ENCODE assay signal across 26 mouse cellular contexts in the genomic region with DNA sequence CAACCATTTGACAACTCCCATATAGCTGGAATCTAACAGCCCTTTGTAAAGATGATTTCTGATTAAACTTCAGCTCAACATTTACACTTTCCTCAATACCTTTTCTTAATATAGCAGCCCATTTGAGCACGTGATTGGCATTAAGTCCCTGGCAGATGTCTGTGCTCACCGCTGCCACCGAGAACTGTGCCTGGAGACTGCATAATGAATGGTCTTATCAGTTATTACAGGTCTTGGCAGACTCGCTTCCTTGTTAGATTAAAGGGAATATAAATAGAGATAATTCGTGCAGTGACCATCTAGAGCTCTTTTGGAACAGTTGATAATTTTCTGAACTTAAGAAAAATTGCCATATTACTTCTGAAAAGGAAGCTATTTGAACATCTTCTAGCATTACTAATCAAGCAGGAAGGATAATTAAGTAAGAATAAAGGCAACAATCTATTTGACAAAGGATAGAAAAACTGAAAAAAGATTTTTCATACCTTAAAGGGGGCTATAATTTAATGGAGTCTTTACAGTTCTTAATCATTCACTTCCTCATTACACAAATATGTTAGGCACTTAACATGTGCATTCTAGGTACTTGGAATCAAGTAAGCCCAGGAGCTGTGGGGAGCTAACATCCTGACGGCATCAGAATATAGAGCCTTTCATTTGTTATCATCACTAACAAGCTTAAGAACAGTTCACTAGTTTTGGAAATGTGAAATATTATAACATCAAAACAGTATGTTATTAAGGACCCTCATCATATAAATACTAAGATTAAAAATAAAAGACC.
DNase-seq lines count a peak whose midpoint lies in the region; ATAC-seq and TF ChIP-seq lines count a peak whose summit lies in the region.
"Had no signal": no experiment of that assay in that cellular context is flagged by ENCODE, and none has a peak within 500 bp of the region (broad histone marks: within the 10 kb centered on the region; RNA-seq: fewer than 3 reads in every experiment).

No protein-coding gene starts in this region.

- H3K36me3 ChIP-seq in forebrain, embryonic 14.5 days (ENCODE audit: control insufficient read depth, insufficient read depth, low read length) = no peaks in the 10 kb centered on the region
- no peaks in the 10 kb centered on the region for H3K36me3 ChIP-seq in forebrain, embryonic 11.5 days (ENCODE audit: control insufficient read depth, insufficient read depth, low read length)
- no peaks in the 10 kb centered on the region for H3K36me3 ChIP-seq in midbrain, embryonic 13.5 days
- H3K36me3 ChIP-seq in midbrain, embryonic 10.5 days = no peaks in the 10 kb centered on the region
- H3K36me3 ChIP-seq in midbrain, embryonic 16.5 days (ENCODE audit: control insufficient read depth, insufficient read depth, low read length) = no peaks in the 10 kb centered on the region
- H3K36me3 ChIP-seq: embryonic facial prominence, embryonic 10.5 days; embryonic facial prominence, embryonic 15.5 days; forebrain, embryonic 15.5 days; limb, embryonic 10.5 days; limb, embryonic 15.5 days; liver, embryonic 13.5 days had no signal

- peaks cover 10% of the 10 kb centered on the region for H3K4me1 ChIP-seq in forebrain, embryonic 14.5 days (ENCODE audit: control insufficient read depth, insufficient read depth, low read length)
- peaks cover 3% of the 10 kb centered on the region; the same call in 1 of the 2 replicates for H3K4me1 ChIP-seq in forebrain, embryonic 11.5 days (replicated peaks; ENCODE audit: control insufficient read depth, insufficient read depth, low read length)
- H3K4me1 ChIP-seq in midbrain, embryonic 13.5 days (replicated peaks) = peaks cover 14% of the 10 kb centered on the region
- H3K4me1 ChIP-seq in midbrain, embryonic 10.5 days = peaks cover 17% of the 10 kb centered on the region
- H3K4me1 ChIP-seq in midbrain, embryonic 16.5 days (ENCODE audit: control insufficient read depth, insufficient read depth, low read length) = peaks cover 16% of the 10 kb centered on the region
- H3K4me1 ChIP-seq: embryonic facial prominence, embryonic 10.5 days; embryonic facial prominence, embryonic 15.5 days; limb, embryonic 10.5 days; limb, embryonic 15.5 days; liver, embryonic 13.5 days had no signal

- no peaks in the 10 kb centered on the region for H3K27me3 ChIP-seq in forebrain, embryonic 14.5 days (replicated peaks; ENCODE audit: control insufficient read depth, insufficient read depth, low read length)
- H3K27me3 ChIP-seq in forebrain, embryonic 11.5 days (ENCODE audit: control insufficient read depth, insufficient read depth, low read length) = no peaks in the 10 kb centered on the region
- no peaks in the 10 kb centered on the region for H3K27me3 ChIP-seq in midbrain, embryonic 13.5 days
- H3K27me3 ChIP-seq in midbrain, embryonic 10.5 days (ENCODE audit: low read depth, poor library complexity, severe bottlenecking) = no peaks in the 10 kb centered on the region
- H3K27me3 ChIP-seq in midbrain, embryonic 16.5 days (ENCODE audit: control insufficient read depth, insufficient read depth, low read depth, low read length) = no peaks in the 10 kb centered on the region
- H3K27me3 ChIP-seq: embryonic facial prominence, embryonic 15.5 days; forebrain, embryonic 15.5 days; limb, embryonic 15.5 days; liver, embryonic 13.5 days had no signal

- H3K9me3 ChIP-seq in forebrain, embryonic 14.5 days (replicated peaks; ENCODE audit: control insufficient read depth, low read length) = no peaks in the 10 kb centered on the region
- H3K9me3 ChIP-seq in forebrain, embryonic 11.5 days (ENCODE audit: control insufficient read depth, low read length) = no peaks in the 10 kb centered on the region
- H3K9me3 ChIP-seq in midbrain, embryonic 13.5 days = no peaks in the 10 kb centered on the region
- H3K9me3 ChIP-seq in midbrain, embryonic 10.5 days (replicated peaks) = no peaks in the 10 kb centered on the region
- no peaks in the 10 kb centered on the region for H3K9me3 ChIP-seq in midbrain, embryonic 16.5 days (replicated peaks; ENCODE audit: control insufficient read depth, low read length, poor library complexity, severe bottlenecking)
- H3K9me3 ChIP-seq: embryonic facial prominence, embryonic 10.5 days; embryonic facial prominence, embryonic 15.5 days; forebrain, embryonic 15.5 days; limb, embryonic 10.5 days; limb, embryonic 15.5 days; liver, embryonic 13.5 days had no signal

- peak; percentile 28 for DNase-seq in forebrain, embryonic 14.5 days (ENCODE audit: low spot score)
- DNase-seq in forebrain, embryonic 11.5 days (ENCODE audit: low spot score) = no peak
- DNase-seq in midbrain, embryonic 10.5 days (ENCODE audit: low spot score) = no peak
- no peak for DNase-seq in gastrocnemius, adult 2 months
- DNase-seq in right cerebral cortex, postnatal 14 days = no peak
- DNase-seq: adrenal gland, postnatal 14 days; cerebellum, adult 18-20 months; cerebellum, postnatal 10 days; gastrocnemius, postnatal 36 days; heart, postnatal 14 days; kidney, adult 2 months; kidney, postnatal 4 days; layer of hippocampus, postnatal 36 days; liver, embryonic 13.5 days; lung, adult 18-20 months; lung, postnatal 4 days had no signal

- TF ChIP-seq CTCF in gastrocnemius, adult 2 months (IDR thresholded peaks at IDR 0.05) = no peak

- H3K27ac ChIP-seq in forebrain, embryonic 14.5 days (ENCODE audit: low read depth, low read length) = no peak overlapping the region
- H3K27ac ChIP-seq in forebrain, embryonic 11.5 days (ENCODE audit: low read depth, low read length) = no peak overlapping the region
- no peak overlapping the region for H3K27ac ChIP-seq in midbrain, embryonic 13.5 days
- H3K27ac ChIP-seq in midbrain, embryonic 10.5 days (replicated peaks) = no peak overlapping the region
- no peak overlapping the region for H3K27ac ChIP-seq in midbrain, embryonic 16.5 days (ENCODE audit: low read length)
- H3K27ac ChIP-seq in gastrocnemius, adult 2 months = no peak overlapping the region
- H3K27ac ChIP-seq: embryonic facial prominence, embryonic 10.5 days; embryonic facial prominence, embryonic 15.5 days; forebrain, embryonic 15.5 days; kidney, postnatal 0 days; limb, embryonic 10.5 days; limb, embryonic 15.5 days; liver, embryonic 13.5 days had no signal

- 22% methylated on average over 6 of the region's 6 CpGs for WGBS in forebrain, embryonic 14.5 days
- WGBS in forebrain, embryonic 11.5 days = 64% methylated on average over 6 of the region's 6 CpGs
- WGBS in midbrain, embryonic 13.5 days = 35% methylated on average over 6 of the region's 6 CpGs
- WGBS in midbrain, embryonic 10.5 days = 80% methylated on average over 6 of the region's 6 CpGs
- WGBS in midbrain, embryonic 16.5 days = 32% methylated on average over 6 of the region's 6 CpGs

- no peak overlapping the region for H3K4me3 ChIP-seq in forebrain, embryonic 14.5 days (ENCODE audit: low read depth, low read length)
- no peak overlapping the region for H3K4me3 ChIP-seq in forebrain, embryonic 11.5 days (ENCODE audit: low read depth, low read length)
- H3K4me3 ChIP-seq in midbrain, embryonic 13.5 days (replicated peaks) = no peak overlapping the region
- no peak overlapping the region for H3K4me3 ChIP-seq in midbrain, embryonic 10.5 days
- no peak overlapping the region for H3K4me3 ChIP-seq in midbrain, embryonic 16.5 days (ENCODE audit: low read depth, low read length)
- H3K4me3 ChIP-seq in gastrocnemius, adult 2 months = no peak overlapping the region
- H3K4me3 ChIP-seq: embryonic facial prominence, embryonic 10.5 days; embryonic facial prominence, embryonic 15.5 days; forebrain, embryonic 15.5 days; limb, embryonic 10.5 days; limb, embryonic 15.5 days; liver, embryonic 13.5 days had no signal

- no peak for ATAC-seq in forebrain, embryonic 14.5 days
- no peak for ATAC-seq in forebrain, embryonic 11.5 days (replicated peaks; ENCODE audit: low FRiP score)
- peak; percentile 51; the same call in 1 of the 2 replicates for ATAC-seq in midbrain, embryonic 13.5 days
- ATAC-seq in erythroid progenitor cell, adult 5-6 weeks (replicated peaks; ENCODE audit: low FRiP score, poor library complexity, severe bottlenecking) = peak; percentile 64
- peak; percentile 58 for ATAC-seq in midbrain, embryonic 16.5 days
- ATAC-seq: forebrain, embryonic 15.5 days; lung, postnatal 0 days had no signal

- no peak overlapping the region for H3K4me2 ChIP-seq in forebrain, embryonic 14.5 days (ENCODE audit: low read length)
- no peak overlapping the region for H3K4me2 ChIP-seq in forebrain, embryonic 11.5 days (ENCODE audit: low read depth, low read length, severe bottlenecking)
- no peak overlapping the region for H3K4me2 ChIP-seq in midbrain, embryonic 13.5 days (replicated peaks)
- H3K4me2 ChIP-seq in midbrain, embryonic 16.5 days (ENCODE audit: low read length) = no peak overlapping the region
- H3K4me2 ChIP-seq: embryonic facial prominence, embryonic 15.5 days; forebrain, embryonic 15.5 days; limb, embryonic 15.5 days; liver, embryonic 13.5 days had no signal

- no peak overlapping the region for H3K9ac ChIP-seq in forebrain, embryonic 14.5 days (ENCODE audit: low read length)
- H3K9ac ChIP-seq in forebrain, embryonic 11.5 days (ENCODE audit: low read length) = no peak overlapping the region
- no peak overlapping the region for H3K9ac ChIP-seq in midbrain, embryonic 13.5 days (replicated peaks)
- no peak overlapping the region for H3K9ac ChIP-seq in midbrain, embryonic 16.5 days (ENCODE audit: low read depth, low read length)
- H3K9ac ChIP-seq: embryonic facial prominence, embryonic 15.5 days; forebrain, embryonic 15.5 days; limb, embryonic 15.5 days; liver, embryonic 13.5 days had no signal

- intact Hi-C loops in gastrocnemius, adult 2 months (cut with DNase I) = no loop called here

Comparison
In these comparisons a context has a peak if more than half of its experiments do, and no peak if none do; other contexts are left out.
1. ATAC-seq: peak in midbrain, embryonic 13.5 days (single experiment), erythroid progenitor cell, adult 5-6 weeks (single experiment) and midbrain, embryonic 16.5 days (single experiment); none in forebrain, embryonic 14.5 days (single experiment) and forebrain, embryonic 11.5 days (single experiment).